Mouse (Mus musculus): ENCODE measurements around the gene Ubb.

DNA sequence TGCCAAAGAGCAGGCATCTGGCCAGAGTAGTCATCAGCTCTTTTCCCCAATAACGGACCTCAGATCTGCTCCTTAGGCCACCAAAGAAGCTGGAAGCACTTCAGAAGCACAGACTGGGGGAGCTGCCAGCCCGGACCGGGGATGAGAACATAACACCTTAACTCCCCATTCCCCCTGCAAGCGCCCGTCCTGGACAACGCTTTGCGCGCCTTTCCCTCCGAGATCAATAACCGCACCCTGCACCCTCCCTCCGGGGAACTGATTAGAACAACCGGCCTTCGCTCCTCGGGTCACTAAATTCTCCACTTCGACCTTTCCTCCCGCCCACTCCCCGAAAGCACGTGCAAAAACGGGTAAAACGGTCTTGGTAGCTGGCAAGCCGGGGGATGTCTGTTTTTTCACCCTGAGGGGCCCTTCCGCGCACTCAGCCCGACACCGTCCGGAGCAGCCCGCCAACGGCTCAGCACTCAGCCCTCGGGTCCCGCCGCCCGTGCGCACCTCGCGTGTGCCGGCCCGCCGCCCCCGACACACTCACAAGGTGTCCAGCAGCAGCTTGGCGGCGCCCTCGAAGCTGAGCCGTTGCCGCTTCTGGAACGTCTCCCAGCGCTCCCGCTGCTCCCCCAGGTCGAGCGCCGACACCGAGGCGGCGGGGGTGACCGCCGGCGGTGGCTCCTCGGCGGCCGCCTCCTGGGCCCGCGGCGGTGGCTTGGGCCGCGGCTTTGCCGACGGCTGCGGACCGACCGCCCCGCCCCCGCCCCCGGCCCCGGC is 12.5 kb upstream of the Ubb start:
- TF ChIP-seq CTCF (IDR thresholded peaks at IDR 0.05) (peak; percentile 35), POLR2A (IDR thresholded peaks at IDR 0.05; ENCODE audit: insufficient read depth, low read depth, low read length) (no peak)
